Mouse (Mus musculus): ENCODE results near the gene Galnt15. TPM values are rescaled to one million over a fixed set of nuclear protein-coding genes. Genes with fewer than 3 reads are reported as not detected.

Gene Galnt15
- polyA plus RNA-seq (2017; shearing (Covaris generic)) = not detected

- ATAC-seq = no peak
These were observed at the start of gene Galnt15 for GRCm38 (mm10) chr14:32028681-32029091. Gene Galnt15, plus strand, starts transcription at chr14:32028989.

DNA sequence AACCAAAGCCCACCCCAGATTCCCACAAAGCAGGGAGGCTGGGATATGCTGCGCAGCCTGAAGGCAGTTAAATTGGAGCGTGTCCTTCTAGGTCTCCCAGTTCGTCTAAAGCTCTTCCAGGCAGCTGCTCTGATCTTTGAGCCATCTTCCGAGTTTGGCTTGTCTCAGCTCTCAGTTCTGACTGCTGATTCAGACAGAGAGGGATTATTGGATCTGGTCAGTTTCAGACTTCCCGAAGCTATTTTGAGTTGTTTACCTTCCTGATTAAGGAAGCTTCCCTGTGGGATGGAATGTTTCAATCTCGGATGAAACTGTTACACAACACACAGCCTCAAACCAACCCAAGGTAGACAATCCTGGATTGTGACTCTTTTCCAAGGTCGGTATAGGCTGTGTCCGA is 34.8 kb upstream of the Galnt15 start:
- ATAC-seq = no peak

DNA sequence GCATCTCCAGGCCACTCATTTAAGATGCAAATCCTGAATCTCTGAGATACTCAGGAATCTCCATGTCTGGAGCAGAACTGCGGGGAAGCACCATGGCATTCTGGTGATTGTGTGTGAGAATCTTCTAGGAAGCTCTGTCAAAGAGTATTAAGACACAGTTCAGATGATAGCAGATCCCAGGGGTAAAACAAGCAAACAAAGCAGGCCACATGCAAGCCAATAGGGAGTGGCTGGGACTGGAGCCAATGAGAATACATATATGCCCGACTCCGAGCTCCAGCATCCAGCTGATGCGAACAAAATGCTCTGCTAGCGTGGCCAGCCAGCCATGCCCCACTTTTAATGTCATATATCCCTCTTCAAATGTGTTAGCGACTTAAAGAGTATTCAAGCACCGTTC is 27.8 kb upstream of the Galnt15 start:
- no peak for ATAC-seq

DNA sequence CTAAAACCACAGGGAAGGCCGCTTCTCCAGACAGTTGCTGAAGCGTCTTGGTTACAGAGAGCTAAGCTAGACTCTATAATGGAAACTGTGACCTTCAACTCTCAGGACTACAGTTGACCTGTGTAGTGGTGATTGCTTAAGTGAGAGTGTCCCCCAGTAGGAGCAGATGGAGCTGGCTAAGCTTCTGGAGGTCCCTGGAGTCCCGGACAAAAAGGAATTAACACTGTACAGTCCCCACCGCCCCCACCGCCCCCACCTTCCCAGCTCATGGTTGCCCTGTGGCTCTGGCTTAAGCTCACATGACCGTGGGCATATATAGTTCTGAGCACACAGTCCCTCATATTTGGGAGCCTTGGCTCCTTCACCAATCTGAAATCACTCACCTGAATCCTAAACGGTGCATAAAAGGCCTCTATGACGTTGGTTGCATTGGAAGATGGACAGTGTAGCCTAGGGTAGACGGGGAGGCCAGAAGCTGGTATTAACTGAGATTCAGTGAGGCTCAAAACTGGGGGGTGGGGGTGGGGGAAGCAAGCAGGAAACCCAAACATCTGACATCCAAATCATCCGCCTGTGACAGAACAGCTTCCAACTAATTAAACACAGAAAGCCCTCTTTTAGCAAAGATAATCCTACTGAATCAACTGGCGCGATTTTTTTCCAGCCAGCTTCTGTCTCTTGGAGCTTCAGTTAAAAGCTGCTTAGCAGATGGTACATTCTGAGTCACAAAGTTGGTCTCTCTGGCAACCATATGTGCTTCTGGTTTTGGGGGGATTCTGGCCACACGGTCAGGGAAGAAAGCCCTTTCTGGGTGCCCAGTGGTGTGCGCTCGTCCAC is 26.1 kb upstream of the Galnt15 start:
- no peak for ATAC-seq

GRCm38 (mm10) chr14:32003904-32004596 is 24.7 kb upstream of the Galnt15 start:
- no peak for ATAC-seq

DNA sequence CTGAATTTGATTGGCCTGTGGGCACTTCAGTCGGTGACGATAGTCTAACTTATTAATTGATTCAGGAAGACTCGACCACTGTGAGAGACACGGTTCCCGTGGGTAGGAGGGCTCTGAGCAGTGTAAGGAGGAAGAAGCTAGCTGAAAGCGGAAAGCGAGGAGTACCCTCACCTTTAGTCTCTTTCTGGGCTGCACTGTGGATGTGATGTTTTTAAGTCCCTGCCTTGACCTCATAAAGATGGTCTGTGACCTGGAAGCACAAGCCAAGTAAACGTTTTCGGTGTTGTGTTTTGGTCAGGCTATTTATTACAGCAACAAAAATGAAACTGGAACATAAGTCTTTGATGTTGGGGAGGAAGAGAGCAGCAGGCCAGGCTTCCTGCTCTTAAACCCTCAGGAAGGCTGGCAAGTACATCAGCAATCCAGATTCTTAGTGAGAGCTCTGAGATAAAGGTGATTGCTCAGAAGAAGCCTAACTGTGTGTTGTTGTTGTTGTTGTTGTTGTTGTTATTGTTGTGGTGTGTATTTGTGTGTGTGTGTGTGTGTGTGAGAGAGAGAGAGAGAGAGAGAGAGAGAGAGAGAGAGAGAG is 23.0 kb upstream of the Galnt15 start:
- ATAC-seq = no peak

GRCm38 (mm10) chr14:32007654-32008335 is 21.0 kb upstream of the Galnt15 start:
- ATAC-seq = no peak

- ATAC-seq = no peak
These were observed 19.1 kb upstream of the Galnt15 start for GRCm38 (mm10) chr14:32009715-32010114.

DNA sequence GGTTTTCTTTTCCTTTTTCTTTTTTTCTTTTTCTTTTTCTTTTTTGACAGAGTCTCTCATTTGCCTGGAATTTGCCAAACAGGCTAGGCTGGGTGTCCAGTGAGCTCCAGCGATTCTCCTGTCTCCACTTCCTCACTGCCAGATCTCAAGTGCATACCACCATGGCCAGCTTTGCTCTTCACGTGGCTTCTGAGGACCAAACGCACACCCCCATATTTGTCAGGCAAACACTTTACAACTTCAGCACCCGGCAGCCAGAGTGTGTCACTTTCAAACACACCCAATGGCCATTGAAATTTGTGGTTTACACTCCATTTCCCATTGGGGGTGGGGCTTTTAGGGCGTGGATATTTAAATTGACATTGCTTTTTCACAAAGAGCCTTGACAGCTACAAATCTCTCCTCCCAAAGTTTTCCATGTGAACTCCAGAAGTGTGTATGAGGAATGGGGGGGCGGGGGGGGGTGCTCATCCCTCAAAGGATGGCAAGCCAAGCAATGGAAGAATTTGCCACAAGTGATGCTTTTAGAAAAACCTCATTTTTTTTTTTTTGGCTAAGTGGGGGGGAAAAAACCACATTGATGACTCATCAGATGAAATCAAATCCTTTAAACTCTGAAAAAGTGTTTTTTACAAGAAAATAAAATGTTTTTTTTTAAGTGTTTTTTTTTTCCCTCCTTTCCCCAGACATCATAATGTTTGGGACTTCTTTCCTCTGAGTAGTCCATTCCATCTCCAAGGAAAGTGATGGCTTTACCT is 17.1 kb upstream of the Galnt15 start:
- ATAC-seq = no peak

DNA sequence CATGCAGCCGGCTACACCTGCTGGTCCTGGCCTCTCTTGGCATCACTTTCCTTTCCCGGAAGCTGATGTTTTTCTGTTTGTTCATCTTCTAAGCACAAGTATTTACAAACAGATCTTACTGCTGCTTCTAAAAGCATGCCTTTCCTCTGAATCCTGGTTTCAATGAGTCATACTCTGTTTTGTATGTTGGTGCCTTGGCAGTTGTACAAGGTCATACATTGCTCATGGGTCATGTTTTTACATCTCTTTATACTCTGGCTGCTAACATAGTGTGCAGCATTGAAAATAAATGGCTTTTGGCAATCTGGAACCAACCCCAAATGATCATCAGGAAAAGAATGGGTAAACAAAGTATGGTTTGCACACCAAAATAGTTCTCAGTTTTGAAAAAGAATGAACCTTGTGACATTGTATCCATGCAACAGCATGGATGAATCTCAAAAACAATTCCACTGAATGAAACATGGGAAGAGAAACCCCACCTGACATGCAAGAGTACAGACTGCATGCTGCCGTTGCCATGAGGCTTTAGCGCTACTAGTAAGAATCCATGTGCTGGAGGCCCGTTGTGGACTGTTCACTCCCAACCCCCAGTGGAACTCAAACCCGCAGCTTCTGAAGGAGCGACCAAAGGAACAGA is 13.5 kb upstream of the Galnt15 start:
- no peak for ATAC-seq

- ATAC-seq = no peak
These were observed 12.3 kb upstream of the Galnt15 start for GRCm38 (mm10) chr14:32016466-32016865.

- no peak for ATAC-seq
These were observed 11.9 kb upstream of the Galnt15 start for GRCm38 (mm10) chr14:32016921-32017320.

DNA sequence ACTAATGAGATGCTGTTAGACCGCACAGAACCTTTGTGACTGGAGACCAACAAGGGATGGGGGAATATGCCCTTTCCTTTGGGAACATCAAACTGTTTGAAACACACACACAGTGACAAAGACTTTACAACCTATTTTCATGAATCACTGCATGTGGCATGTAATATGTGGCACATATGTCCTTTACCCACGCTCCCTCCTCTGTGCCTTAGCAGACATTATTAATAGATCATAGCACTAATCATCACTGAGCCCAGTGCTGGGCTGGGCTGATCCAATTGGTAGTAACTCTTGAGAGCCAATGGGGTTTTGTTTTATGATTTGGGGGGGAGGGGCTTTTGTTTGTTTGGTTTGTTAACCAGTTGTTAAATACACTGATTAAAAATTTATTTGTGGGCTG is 11.3 kb upstream of the Galnt15 start:
- no peak for ATAC-seq

DNA sequence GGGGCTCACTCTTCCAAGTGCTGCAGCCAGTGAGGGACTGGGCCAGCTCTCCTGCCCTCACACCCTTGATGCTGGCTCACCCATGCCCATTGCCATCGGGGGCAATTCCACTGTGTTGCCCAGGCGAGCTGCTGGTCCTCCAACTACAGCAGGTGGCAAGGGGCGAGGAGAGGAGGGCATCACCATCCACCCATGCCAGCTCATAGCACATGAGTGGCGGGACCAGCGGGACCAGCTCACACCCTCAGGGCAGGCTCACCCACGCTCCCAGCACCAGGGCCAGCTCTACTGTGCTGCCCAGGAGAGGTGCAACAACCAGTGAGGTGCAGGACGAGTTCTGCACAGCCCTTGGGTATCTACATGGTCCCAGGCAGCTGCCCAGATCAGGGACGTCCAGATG is 9.7 kb upstream of the Galnt15 start:
- no peak for ATAC-seq

DNA sequence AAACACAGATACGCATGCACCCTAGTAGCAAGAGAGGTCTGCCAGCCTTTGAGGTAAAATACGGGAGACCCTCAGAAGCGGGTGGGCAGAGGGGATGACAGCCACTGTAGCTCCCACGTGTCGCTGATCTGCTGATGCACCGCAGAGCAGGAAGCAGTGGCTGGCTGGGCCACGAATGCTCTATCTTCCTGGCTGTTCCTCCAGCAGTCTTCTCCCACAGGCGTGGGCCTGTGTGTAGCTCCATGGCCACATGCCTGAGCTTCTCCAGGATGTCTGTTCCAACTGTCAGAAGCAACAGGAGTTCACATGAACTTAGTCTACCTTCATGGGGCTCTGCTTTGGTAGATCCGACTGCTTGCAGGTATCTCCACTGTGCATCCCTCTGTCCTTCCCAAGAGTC is 6.8 kb upstream of the Galnt15 start:
- no peak for ATAC-seq

DNA sequence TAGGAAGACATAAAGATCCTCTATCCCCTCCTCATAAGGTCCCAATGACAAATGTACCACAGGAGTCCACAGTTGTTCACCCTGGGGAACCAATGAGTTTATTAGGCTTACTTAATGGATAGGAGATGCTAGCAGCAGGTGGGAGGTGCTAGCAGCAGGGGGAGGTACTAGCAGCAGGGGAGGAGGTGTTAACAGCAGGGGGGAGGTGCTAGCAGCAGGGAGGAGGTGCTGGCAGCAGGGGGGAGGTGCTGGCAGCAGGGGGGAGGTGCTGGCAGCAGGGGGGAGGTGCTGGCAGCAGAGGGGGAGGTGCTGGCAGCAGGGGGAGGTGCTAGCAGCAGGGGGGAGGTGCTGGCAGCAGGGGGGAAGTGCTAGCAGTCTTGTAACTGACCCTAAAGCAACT is 6.3 kb upstream of the Galnt15 start:
- ATAC-seq = no peak

DNA sequence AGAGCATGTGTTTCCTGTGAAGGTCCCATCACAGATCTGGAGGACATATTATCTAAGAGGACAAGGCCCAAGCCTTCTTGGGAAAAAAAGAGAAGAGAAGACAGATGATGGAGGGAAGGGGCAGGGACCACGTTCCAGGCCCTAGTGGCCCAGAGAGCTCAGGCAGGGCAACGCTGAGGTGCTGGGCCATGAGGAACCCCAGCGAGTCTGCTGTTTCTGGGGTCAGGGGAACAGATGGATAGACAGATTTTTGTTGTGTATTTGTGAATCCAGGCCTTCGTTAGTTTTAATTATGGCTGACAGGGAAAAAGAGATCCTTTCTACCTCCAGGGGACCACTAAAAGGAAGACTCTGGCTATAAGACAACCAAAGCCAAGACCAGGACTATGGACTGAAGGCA is 4.9 kb upstream of the Galnt15 start:
- ATAC-seq = no peak

- no peak for ATAC-seq
These were observed 1.6 kb upstream of the Galnt15 start for GRCm38 (mm10) chr14:32027218-32027617.

GRCm38 (mm10) chr14:32029411-32029992 is 713 bp downstream of the Galnt15 start:
- ATAC-seq = no peak

DNA sequence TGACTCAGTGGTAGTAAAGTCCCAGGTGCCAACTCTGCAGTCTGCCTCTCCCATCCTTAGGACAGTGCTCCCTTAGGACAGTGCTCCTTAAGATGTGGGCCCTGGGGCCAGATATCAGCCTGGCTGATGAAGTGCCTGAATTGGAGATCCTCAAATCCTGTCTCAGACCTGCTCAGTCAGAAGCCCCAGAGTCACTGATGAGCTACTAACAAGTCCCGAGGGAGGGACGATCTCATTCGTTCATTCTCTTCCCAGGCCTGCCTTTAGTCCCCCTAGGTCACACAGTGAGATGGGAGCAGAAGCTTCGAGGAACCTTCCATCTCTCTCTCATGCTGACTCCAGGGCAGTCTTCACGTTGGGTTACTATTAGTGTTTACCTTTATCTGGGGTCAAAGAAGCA is 1.3 kb downstream of the Galnt15 start:
- no peak for ATAC-seq

DNA sequence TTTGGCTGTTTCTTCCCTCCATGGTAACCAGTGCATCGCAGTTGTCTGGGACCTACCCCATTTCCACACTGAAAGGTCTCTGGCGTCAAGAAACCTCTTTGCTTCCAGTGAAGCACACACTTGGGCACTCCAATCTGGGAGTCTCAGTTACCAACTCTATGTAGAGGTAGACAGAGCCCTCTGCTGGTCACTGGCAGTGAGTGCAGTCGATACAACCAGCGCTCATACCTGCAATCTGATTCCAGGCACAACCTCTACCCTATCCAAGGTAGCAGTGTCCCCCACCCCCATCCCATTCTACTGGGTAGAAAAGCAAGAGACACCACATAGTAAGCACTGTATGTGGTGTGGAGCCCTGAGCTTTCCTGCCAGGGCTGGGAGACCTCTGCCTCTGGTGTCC is 3.7 kb downstream of the Galnt15 start:
- no peak for ATAC-seq

DNA sequence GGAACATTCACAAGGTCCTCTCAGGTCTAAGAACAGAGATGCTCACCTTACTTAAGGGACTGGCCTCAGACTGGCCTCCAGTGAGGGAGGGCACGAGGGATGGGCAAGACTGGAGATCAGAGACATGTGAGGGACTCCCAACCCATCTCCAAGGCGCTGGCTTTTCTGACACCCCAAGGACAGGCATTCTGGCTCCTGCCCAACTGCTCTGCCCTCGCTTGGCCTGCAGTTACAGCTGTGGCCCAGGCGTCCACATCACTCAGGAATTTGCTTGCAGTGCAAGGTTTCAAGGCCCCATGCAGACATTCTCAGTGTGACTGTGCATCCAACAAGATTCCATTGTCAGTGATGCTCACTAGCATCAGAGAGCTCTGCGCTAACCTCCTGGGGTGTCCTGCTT is 7.7 kb downstream of the Galnt15 start:
- no peak for ATAC-seq
